Mouse (Mus musculus) gastrocnemius, postnatal 4 days (tissue): Measurements from ENCODE around the gene Mau2. TPM values are rescaled to one million over a fixed set of nuclear protein-coding genes. Genes with fewer than 3 reads are reported as not detected.
"Not testable (repeated sequence)": the region's sequence is repeated elsewhere in the genome, so short reads cannot be mapped to it uniquely, and the experiment has no call there.

Experiments
- DNase-seq, 2 experiments: peaks; one replicate each; pipeline ENCODE4 v3.0.0; 2021 to 2022; ENCODE audit warnings: low spot score in 2 of 2, mixed read lengths in 2 of 2
- total RNA-seq, 2 experiments: library from RNA; stranded (reverse); gene quantifications; 2 replicates each; pipeline ENCODE4 v1.2.3; 2021

Gene Mau2
- total RNA-seq, 2 experiments from 2014 or later, result 41.0 to 45.2 TPM

GRCm38 (mm10) chr8:70030255-70030654, 12.3 kb downstream of the Mau2 start:
- DNase-seq, result no peak

GRCm38 (mm10) chr8:70026151-70026550, 16.4 kb downstream of the Mau2 start:
- DNase-seq, result no peak

- DNase-seq, result no peak
Observed at GRCm38 (mm10) chr8:70023596-70023995, 18.9 kb downstream of the Mau2 start.

- DNase-seq, result no peak
Observed at GRCm38 (mm10) chr8:70015017-70015416, 27.5 kb downstream of the Mau2 start.

- no peak for DNase-seq
Observed at GRCm38 (mm10) chr8:70012763-70013162, 29.8 kb downstream of the Mau2 start.

- no peak for DNase-seq
Observed at GRCm38 (mm10) chr8:70012350-70012749, 30.2 kb downstream of the Mau2 start.

- DNase-seq, result not testable (repeated sequence)
Observed at GRCm38 (mm10) chr8:70010796-70011195, 31.7 kb downstream of the Mau2 start.

GRCm38 (mm10) chr8:70005178-70005577, 37.4 kb downstream of the Mau2 start:
- DNase-seq, result no peak

GRCm38 (mm10) chr8:70004345-70004744, 38.2 kb downstream of the Mau2 start:
- no peak for DNase-seq

- no peak for DNase-seq
Observed at GRCm38 (mm10) chr8:70003204-70003657, 39.3 kb downstream of the Mau2 start.

GRCm38 (mm10) chr8:70001892-70002191, 40.7 kb downstream of the Mau2 start:
- DNase-seq, result not testable (repeated sequence)

GRCm38 (mm10) chr8:70001176-70001891, 41.2 kb downstream of the Mau2 start:
- DNase-seq, result peak in 1 of 2 experiments; percentile 47

- DNase-seq, result no peak
Observed at GRCm38 (mm10) chr8:70000226-70000625, 42.3 kb downstream of the Mau2 start.

GRCm38 (mm10) chr8:69999236-69999635, 43.3 kb downstream of the Mau2 start:
- DNase-seq, result no peak

- DNase-seq, result no peak
Observed at GRCm38 (mm10) chr8:69998706-69999105, 43.8 kb downstream of the Mau2 start.

- DNase-seq, result no peak
Observed at GRCm38 (mm10) chr8:69996589-69997285, 45.8 kb downstream of the Mau2 start.

GRCm38 (mm10) chr8:69995776-69996588, 46.6 kb downstream of the Mau2 start, which contains the start of gene Gatad2a:
TSS of gene Gatad2a (minus strand) at chr8:69996384.
- DNase-seq, result peak; percentile 99 to 100

- no peak for DNase-seq
Observed at GRCm38 (mm10) chr8:69995422-69995775, 47.1 kb downstream of the Mau2 start.

- DNase-seq, result not testable (repeated sequence)
Observed at GRCm38 (mm10) chr8:69988936-69989335, 53.6 kb downstream of the Mau2 start.

- no peak for DNase-seq
Observed at GRCm38 (mm10) chr8:69987744-69988143, 54.8 kb downstream of the Mau2 start.

GRCm38 (mm10) chr8:69984876-69985553, 57.5 kb downstream of the Mau2 start:
- no peak for DNase-seq
